Mouse (Mus musculus) layer of hippocampus, adult 11-12 months (tissue): ENCODE measurements around the gene Hoxa2.
A peak's percentile ranks its signal among the peaks of the same experiment; 100 is the strongest.

Experiments used
- DNase-seq: peaks from one replicate; pipeline ENCODE4 v3.0.0; 2022; ENCODE audit warnings: low spot score

Hoxa2 gene

DNA sequence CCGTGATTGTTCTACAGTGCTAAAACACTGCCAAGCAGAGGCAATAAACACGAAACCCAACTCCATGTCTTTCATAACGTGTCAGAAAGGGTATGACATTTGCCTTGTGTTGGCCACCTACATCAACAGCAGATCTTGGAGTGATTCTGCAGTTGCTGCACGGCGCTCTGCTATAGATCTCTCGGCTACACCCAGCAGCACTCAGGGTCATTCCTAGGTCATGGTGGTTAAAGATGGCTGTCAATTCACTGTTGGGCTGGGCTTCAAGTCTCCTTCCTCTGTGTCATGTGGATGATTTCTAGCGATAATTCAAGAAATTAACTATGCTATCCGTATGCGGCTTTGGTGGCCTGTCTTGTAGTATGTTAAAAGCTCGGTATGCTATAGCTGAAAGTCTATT is 26.1 kb downstream of the Hoxa2 start:
- no peak for DNase-seq

DNA sequence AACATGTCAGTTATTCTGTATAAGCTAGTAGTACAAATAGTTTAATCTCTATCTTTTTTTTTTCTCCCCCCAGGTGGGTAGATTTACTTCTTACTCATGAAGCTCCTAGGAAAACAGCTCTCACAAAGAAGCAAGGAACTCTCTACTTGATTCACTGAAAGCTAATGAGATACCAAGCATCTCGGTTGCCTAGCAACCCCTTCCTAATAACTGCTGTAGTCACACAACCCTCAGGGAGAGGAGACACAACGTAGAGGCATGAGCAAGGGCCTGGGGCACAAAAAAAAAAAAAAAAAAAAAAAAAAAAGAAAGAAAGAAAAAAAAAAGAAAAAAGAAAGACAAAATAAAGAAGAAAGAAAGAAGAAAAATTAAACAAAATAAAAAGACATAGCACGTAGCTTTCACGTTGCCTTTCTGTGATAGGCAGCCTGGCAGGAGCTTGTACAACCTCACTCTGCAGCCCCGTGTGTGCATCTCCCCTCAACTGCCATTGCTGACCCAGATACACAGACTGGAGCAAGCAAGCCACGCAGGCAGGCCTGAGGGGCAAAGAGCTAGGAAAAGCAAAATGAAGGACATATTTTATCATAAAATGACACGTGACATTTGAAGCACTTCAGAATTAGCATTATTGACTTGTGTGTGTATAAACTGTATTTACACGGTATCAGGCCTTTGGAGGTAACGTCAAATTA is 26.6 kb downstream of the Hoxa2 start:
- DNase-seq, result no peak

DNA sequence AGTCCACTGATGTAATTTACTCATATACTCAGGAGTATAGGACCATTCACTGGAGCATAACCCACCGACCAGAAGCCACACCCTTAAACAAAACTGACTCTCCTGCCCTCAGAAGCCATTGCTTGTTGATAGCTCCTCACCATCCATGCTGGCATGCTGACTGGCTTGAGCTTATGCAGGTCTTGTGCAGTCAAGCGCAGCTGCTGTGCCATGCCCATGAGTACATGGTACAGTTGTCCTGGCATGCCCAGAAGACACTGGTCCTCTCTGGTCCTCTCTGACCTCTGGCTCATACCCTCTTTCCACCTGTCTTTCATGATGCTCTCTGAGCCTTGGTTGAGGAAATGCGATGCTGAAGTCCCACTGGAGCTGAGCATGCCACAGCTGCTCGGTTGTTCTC is 41.0 kb downstream of the Hoxa2 start:
- DNase-seq, result no peak

DNA sequence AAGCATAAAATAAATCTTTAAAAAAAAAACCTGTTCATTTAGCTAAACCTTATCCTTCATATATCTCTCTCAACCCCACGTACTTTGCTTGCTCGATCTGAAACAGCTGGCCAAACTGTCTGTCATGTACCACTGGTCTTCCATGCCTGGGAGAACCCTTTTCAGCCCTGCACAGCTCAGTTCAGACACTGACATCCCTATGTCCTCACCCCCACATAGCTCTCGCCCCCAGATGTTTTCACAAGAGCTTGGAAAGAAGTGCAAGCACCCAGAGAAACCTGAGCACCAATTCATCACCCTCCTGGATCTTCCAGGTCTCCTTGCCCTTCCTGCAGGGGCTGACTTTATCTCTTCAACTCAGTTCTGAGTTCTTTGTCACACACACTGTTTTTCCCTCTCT is 43.5 kb downstream of the Hoxa2 start:
- no peak for DNase-seq

GRCm38 (mm10) chr6:52118903-52119635 is 45.6 kb downstream of the Hoxa2 start:
- peak; percentile 11 for DNase-seq

DNA sequence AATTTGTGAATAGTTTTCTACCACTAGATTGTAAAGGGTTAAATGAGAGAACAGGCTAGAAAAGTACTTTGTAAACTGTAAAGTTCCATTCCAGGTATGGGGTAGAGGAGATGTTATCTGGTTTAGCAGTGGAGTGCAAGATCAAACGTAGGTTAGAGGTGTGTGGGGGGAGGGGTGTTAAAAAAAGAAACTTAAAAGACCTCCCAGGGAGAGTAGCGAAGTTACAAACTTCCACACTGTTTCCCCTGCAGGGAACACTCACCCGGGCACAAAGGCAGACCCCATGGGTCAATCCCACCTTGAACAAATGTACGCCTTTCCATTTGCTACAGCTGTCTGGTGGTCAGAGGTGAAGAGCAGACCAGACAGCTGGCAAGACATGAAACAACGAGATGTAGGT is 48.7 kb downstream of the Hoxa2 start:
- no peak for DNase-seq
